Mouse (Mus musculus) B cell, adult 62 days (primary cell): Measurements from ENCODE around the gene S100a7a. TPM values are rescaled to one million over a fixed set of nuclear protein-coding genes. Genes with fewer than 3 reads are reported as not detected.

Experiments
- total RNA-seq: library from RNA; stranded (reverse); gene quantifications from 4 replicates; pipeline ENCODE4 v1.2.4, GENCODE M21; 2023

The S100a7a gene
- 0.46 TPM in 1 of 4 replicates, not detected in the others for total RNA-seq

DNA sequence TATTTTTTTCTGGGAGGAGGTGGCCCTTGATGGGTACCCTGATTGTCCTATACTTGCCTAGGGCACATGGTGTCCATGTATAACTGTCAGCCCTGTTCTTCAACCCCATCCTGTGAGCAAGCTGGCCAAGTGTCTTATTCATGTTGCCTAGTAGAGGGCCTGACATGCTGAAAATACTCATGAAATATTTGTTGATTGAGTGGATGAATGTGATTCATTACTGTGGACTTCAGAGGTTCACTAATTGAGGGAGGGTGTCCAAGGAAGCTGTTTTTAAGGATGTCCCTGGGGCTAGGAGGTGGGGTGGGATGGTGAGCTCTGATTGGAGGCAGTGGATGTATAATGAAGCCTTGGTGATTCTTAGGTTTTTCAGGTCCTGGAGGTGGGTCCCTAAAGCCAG is at the start of gene S100a7a:
Gene S100a7a (plus strand): TSS at position 301 of the 400 bp plus-strand sequence.

GRCm38 (mm10) chr3:90608223-90608622 is 45.6 kb upstream of the S100a7a start, which contains the start of gene S100a5:
TSS of gene S100a5 (plus strand) at chr3:90608523.

DNA sequence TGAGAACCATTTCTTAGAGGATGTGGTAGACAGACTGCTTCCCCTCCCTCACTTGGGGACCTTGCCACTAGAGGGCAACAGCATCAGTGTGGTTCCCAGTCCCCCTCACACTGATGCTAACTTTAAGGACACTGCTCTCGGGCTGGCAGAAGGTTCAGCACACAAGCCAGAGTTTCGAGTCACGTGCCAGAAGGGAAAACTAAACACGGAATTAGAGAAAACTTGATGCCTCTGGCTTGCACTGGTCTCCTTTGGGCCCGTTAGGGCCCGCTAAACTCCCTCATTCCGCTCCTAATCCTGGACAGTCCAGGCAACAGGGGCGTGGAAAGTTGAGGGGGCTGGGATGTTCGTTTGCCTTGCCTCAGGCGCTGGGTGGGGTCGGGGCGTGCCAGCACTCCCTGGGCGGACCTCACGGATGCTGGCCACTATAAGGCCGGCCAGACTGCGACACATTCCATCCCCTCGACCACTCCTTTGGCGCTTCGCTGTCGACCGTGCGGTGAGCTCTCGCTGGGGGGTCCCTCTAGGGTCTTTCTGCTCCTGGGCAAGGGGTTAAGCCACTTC is 41.0 kb upstream of the S100a7a start, which contains the start of gene S100a6:
Gene S100a6 (plus strand): TSS at position 155 of the 564 bp plus-strand sequence.

DNA sequence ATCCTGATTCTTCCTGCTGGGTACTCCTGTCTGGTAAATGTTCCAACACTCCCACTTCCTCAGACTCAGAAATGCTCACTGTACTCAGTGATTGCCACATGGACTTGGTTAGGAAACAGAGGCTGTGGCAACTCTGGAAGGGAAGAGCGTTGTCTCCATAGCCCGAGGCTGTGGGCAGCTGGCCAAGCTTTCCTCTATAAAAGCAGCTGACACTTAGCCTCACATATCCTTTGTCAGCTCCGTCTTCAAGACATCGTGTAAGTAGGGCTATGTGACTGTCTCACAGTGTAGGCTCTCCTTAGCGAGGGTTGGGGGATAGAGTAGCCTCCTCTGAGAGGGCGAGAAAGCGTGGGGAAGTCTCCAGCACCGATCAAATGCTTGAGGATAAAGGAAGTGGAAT is 15.0 kb downstream of the S100a7a start, which contains the start of gene S100a8:
Gene S100a8 (plus strand): TSS at position 133 of the 400 bp plus-strand sequence.

GRCm38 (mm10) chr3:90695613-90696012 is 41.8 kb downstream of the S100a7a start, which contains the start of gene S100a9:
TSS of gene S100a9 (minus strand) at chr3:90695721.

Other genes with a start within 250 kb of the S100a7a start
- gene Ints3, start 220.4 kb upstream of the S100a7a start, total RNA-seq = 50.2 to 54.0 TPM (median 52.5 TPM) in 4 replicates
- not detected in 4 replicates for gene Npr1, start 188.2 kb upstream of the S100a7a start, total RNA-seq
- gene Ilf2, start 177.9 kb upstream of the S100a7a start, total RNA-seq = 92.2 to 99.3 TPM (median 93.2 TPM) in 4 replicates
- 56.1 to 60.1 TPM (median 57.1 TPM) in 4 replicates for gene Snapin, start 163.0 kb upstream of the S100a7a start, total RNA-seq
- gene Chtop, start 144.5 kb upstream of the S100a7a start, total RNA-seq = 193 to 200 TPM (median 196 TPM) in 4 replicates
- gene S100a1, start 139.6 kb upstream of the S100a7a start, total RNA-seq = 0.95 to 1.3 TPM in 2 of 4 replicates, not detected in the others
- gene S100a13, start 139.6 kb upstream of the S100a7a start, total RNA-seq = 14.6 to 23.9 TPM (median 17.6 TPM) in 4 replicates
- gene S100a14, start 127.2 kb upstream of the S100a7a start, total RNA-seq = 0.44 TPM in 1 of 4 replicates, not detected in the others
- not detected in 4 replicates for gene S100a16, start 116.8 kb upstream of the S100a7a start, total RNA-seq
- gene S100a3, start 93.4 kb upstream of the S100a7a start, total RNA-seq = 2.2 TPM in 1 of 4 replicates, not detected in the others
- gene S100a2, start 63.8 kb upstream of the S100a7a start, total RNA-seq = not detected in 4 replicates
- gene Gm42674, start 52.1 kb upstream of the S100a7a start, total RNA-seq = not detected in 4 replicates
- 48.5 to 75.1 TPM (median 62.5 TPM) in 4 replicates for gene S100a4, start 50.2 kb upstream of the S100a7a start, total RNA-seq
- gene S100a5, start 45.5 kb upstream of the S100a7a start, total RNA-seq = 3.9 to 4.7 TPM (median 4.0 TPM) in 3 of 4 replicates, not detected in the other
- 71.2 to 102 TPM (median 82.5 TPM) in 4 replicates for gene S100a6, start 41.1 kb upstream of the S100a7a start, total RNA-seq
- 5.7 to 11.2 TPM (median 8.4 TPM) in 4 replicates for gene S100a8, start 15.0 kb downstream of the S100a7a start, total RNA-seq
- gene S100a9, start 41.7 kb downstream of the S100a7a start, total RNA-seq = 9.1 to 13.0 TPM (median 10.7 TPM) in 4 replicates
- not detected in 4 replicates for gene Pglyrp4, start 72.9 kb downstream of the S100a7a start, total RNA-seq
- not detected in 4 replicates for gene Gm5849, start 123.9 kb downstream of the S100a7a start, total RNA-seq